Mouse (Mus musculus) NIH3T3 (cell line): ENCODE measurements around the gene Gpx1.

ENCODE experiments used
- DNase-seq: peaks from one replicate; pipeline ENCODE4 v3.0.0-alpha.2; 2012; ENCODE audit warnings: low read depth

The Gpx1 gene

DNA sequence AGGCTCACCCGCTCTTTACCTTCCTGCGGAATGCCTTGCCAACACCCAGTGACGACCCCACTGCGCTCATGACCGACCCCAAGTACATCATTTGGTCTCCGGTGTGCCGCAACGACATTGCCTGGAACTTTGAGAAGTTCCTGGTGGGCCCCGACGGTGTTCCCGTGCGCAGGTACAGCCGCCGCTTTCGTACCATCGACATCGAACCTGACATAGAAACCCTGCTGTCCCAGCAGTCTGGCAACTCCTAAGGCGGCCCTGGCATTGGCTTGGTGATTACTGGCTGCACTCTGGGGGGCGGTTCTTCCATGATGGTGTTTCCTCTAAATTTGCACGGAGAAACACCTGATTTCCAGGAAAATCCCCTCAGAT, 1.2 kb downstream of the Gpx1 start:
- peak; percentile 47 for DNase-seq

DNA sequence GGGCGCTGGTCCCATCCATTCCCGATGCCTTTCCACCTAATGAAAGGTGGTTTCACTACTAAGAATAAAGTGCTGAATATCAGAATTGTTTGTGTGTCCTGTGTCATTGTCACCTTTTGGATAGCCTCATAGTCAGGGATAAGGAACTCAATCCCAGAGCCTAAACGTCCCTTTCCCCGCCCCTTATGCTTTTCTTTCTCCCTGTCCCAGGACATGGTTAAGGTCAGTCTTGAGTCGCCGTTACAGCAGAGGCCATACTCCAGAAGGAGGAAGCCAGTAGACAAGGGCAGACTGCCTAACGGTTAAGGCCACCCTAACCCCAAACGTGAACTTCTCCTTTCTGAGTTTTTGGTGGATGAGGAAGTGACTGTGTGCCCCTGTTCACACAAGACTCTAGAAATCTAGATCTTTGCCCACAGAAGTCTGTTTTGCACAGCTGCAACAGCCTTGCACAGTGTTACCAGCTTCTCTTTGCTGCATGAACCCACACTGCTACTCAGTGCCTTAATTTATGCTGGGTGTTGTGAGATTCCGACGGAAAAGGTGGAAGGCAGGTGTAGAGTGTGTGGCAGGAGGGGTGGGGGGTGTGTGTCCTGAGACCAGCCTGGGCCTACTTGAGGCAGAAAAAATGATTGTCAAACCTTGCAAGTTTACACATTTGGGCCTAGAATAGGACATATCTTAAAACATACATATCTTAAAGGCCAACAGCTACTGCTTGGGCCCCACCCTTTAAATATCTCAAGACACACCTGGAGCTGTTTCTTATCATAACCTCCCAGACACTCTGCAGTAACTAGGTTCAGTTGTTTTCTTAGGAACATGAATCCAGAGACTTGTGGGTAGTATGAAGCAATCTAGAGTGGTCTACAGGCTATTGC, 1.8 kb downstream of the Gpx1 start:
- DNase-seq, result peak; percentile 10

DNA sequence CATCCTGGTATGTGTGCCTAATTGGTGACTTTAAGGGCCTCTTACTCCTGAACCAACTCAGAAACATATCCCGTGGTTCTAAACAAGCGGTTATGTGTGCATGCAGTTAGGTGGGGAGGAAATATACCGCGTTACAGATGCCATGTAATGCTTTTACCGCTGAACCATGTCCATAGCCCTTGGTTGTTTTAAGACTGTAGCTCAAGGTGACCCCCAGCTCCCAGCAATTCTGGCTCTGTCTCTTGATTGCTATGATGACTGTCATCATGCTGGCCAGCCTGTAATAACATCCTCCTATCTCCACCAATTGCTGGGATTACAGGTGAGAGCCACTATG, 2.4 kb downstream of the Gpx1 start:
- DNase-seq, result no peak

DNA sequence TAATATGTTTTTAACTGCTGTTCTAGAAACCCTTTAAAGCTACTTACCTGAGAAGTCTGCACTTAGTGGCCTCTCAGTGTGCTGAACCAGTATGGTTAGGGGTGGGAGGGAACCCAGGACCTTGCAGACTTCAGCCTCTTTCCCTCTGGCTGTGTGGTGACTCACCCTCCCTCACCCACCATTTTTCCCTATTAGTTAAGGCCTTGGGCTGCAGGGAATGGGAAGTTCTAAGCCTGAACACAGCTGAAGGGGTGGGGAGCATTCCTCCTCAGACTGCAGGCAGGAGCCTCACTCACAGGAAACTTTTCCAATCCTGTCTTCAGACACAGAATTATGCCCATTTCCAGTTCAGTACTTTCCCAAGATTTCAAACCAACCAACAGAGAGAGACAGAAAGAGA, 3.1 kb downstream of the Gpx1 start:
- DNase-seq, result peak; percentile 74

DNA sequence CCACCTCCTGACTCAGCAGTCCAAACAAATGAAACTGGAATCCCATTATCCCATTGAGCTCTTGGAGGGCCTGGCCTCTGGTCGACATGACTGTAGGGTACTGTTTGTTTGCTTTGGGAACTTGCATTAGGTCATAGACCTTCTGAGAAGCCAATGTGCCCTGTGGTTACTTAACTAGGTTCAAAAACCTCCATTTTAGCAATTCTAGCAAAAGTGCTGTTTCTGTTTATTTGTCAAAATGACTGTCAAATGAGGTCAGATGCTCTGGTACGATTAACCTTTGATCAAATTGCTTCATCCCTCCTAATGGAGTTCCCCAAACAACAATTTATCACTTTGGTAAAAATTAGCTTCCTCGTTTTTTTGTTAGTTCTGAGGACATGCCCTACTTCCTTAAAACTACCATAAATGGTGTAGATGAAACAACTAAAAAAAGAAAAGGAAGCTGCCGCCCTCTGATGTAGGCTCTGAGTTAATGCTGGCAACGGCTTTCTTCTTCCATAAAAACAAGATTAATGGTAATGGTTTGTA, 3.7 kb downstream of the Gpx1 start:
- DNase-seq, result peak; percentile 50

DNA sequence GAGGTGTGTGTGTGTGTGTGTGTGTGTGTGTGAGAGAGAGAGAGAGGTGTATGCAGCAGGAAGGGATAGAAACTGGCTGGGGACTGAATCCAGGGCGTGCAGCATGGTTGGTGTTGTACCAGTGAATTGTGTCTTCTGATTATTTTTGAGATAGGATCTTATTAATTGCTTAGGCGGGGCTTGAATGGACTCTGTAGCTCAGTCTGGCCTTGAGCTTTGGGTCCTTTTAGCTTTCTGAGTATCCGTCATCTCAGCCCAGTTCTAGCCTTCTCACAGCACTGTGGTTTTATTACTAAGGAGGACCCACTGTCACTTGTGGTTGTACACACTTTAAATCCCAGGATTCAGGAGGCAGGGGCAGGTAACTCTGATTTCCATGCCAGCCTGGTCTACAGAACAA, 4.6 kb downstream of the Gpx1 start:
- no peak for DNase-seq

DNA sequence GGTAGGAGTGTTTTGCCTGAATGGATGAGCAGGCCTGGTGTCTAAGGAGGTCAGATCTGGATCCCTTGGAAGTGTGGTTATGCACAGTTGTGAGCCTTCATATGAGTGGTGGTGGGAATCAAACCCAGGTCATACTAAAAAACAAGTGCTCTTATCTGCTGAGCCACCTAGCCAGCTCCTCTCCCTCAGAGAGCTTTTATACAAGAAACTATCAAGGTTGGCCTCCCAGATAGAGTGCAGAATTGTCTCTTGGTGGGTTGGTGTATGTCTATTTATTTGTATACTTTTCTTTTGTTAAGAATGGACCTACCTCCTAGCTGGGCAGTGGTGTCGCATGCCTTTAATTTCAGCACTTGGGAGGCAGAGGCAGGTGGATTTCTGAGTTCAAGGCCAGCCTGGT, 5.1 kb downstream of the Gpx1 start:
- DNase-seq, result no peak

DNA sequence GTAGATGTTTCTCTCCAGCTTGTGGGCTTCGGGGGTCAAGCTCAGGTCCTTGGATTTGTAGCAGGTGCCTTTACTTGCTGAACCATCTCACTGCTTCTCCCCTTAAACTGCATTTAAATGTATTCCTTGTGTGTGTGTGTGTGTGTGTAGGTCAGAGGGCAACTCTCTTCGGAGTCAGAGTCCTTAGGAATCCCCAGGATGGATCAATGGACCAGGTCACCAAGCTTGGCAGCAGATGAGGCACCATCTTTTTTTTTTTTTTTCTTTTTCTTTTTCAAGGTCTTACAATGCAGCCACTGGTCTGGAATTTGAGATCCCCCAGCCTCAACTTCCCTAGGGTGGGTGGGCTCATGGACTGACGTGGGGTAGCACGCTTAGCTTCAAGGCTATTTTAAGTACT, 5.8 kb downstream of the Gpx1 start:
- no peak for DNase-seq

DNA sequence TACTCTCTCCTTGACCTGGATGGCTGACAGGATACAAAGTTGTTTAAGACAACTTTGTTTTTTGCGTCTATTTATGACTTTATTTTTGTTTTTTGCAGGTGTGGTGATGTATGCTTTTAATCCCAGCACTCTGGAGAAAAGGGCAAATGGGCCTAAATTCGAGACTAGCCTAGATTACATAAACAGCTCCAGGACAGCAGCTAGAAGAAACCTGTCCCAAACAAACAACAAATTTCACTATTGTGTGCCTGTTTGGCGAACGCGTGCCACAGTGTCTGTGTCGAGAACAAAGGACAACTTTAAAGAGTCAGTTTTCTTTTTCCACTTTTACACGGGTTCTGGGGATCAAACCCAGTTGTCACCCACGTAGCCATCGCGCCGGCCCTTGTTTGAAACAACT, 8.3 kb downstream of the Gpx1 start:
- DNase-seq, result no peak

DNA sequence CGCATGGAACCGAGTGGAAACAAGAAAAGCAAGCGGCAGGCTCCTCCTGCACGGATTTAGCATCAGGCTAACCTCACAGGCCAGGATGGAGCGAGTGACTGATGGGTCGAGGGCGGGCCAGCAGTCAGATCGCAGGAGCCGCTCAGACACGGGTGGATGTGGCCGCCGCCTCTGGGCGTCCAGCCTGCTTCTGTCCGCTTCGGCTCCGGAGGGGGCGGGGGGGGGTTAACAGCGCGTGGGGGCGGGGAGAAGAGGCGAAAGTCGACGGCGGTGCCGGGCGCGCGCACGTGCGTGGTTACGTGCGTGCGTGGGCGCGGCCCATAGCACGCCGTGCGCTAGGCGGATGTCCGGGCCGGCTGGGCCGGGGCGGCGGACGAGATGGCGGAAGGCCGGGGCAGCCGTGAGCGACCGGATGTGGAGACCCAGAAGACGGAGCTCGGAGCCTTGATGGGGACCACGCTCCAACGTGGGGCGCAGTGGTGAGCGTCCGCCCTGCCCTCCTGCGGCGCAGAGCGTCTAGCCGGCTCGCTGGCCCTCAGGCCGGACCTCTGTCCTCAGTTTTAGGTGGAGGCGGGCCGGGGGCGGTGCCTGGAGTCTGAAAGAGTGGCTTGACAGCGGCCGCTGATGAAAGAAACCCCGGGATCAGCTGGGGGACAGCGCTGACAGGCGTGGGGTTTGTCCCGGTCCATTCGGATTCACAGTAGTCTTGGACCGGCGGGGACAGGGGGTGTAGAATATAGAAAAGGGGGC, 9.0 kb downstream of the Gpx1 start, which contains the start of gene Usp4:
Gene Usp4, plus strand, starts transcription at position 314 of the 750 bp plus-strand sequence.
- DNase-seq, result peak; percentile 95

DNA sequence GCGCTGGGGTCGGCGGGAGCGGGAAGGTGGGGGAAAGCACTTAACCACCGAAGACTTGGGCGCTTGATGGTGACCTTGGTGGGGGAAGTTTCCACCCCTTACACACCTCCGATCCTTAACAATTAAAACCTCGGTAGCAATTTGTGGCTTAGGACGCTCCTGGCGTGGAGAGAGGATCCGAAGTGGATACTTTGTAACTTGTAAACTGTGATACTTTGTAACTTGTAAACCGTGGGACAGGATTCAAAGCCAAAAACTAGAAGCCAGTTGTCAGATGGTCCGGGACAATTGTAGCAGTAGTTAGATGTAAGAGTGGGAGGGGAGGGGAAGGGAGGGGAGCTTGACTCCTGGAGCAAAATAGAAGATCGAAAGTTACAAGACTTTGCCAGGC, 9.6 kb downstream of the Gpx1 start:
- DNase-seq, result peak; percentile 8

DNA sequence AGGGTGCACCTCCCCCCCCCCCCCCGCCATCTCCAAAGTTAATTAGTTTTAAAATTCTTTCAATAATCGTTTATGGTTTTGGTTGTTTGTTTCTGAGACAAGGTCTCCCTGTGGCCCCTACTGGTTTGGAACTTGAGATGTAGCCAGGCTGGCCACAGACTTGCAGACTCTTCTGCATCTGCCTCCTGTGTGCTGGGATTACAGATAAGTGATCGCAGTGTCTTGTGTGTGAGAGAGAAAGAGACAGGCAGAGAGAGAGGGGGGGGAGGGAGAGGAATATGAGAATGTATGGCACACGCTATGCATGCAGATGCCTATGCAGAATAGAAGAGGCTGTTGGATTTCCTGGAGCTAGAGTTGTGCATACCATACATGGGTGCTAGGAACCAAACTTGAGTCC, 11.0 kb downstream of the Gpx1 start:
- DNase-seq, result no peak

DNA sequence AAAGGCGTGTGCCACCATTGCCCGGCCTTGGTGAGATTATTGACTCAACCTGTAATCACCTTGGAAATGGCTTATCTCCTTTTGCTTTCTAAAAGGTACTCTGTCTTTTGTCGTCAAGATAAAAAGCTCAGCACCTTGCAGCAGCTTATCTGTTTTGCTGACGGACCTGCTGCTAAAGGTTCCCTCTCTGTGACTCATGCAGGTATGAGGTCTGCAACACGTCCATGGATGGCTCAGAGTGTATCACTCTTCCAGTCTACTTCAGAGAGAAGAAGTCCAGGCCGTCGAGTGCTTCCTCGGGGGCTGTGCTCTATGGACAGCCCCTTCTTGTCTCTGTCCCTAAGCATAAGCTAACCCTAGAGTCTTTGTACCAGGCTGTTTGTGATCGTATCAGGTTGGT, 39.5 kb downstream of the Gpx1 start:
- DNase-seq, result no peak

DNA sequence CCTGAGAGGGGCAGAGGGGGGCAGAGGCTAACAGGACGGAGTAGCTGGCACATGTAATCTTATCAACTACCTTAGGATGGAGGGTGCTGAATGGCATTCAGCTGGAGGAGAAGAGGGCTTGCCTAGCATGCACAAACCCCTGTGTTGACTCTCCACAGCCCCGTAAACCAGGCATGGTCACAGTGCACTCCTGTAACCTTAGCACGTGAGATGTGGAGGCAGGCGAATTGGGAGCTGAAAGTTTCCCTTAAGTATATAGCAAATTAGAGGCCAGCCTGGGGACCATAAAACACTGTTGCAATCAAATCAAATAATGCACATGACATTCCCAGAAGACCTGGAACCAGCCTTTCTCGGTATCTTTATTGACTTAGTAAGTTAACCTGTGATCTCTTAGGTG, 40.0 kb downstream of the Gpx1 start:
- no peak for DNase-seq

DNA sequence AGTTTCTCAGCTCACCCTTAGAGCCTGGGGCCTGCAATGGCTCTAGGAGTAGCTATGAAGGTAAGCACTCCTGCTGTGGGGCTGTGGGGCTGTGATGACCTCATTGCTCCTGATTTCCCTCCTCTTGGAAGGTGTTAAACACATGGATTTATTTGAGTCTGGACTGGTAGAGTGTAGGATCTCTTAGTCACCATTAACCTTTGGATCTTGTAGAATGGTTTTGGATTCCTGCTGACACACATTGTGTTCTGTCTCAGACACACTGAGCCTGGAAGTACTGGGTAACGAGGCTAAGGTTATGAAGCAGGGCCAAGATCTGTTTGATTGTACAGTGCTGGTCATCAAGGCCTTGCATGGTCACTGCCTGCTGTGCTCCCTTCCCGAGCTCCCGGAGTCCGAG, 40.6 kb downstream of the Gpx1 start:
- DNase-seq, result no peak

DNA sequence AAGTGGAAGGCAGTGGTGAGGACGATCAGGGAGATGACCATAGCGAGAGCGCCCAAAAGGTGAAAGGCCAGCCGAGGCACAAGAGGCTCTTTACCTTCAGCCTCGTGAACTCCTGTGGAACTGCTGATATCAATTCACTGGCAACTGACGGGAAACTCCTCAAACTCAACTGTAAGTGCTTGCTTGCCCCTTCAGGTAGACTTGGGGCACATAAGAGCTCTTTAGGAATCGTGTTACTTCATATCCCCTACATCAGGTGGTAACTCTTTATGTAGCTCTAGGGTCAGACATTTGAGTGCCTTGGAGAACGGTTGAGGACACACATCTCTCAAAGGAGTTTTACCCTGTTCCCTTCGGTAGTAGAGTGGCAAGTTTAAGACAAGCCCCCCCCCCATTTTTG, 42.7 kb downstream of the Gpx1 start:
- DNase-seq, result no peak

DNA sequence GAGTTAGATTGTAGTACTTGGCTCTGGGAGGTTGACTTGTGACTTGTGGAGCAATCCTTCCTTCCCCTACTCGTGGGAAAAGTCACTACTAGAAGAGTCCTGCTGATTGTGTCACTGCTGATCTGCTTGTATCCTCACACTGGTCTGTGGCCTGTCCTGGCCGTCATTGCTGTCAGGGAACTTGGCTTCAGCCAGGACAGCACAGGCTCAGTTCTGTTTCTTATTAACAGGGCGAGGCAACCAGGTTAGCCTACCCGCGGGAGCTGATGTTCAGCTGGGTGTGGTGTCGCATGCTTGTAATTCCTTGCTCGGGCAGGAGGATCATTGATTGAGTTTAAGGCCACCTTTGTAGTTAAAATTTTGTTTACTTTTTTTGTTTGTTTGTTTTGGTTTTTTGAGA, 46.3 kb downstream of the Gpx1 start:
- DNase-seq, result no peak

DNA sequence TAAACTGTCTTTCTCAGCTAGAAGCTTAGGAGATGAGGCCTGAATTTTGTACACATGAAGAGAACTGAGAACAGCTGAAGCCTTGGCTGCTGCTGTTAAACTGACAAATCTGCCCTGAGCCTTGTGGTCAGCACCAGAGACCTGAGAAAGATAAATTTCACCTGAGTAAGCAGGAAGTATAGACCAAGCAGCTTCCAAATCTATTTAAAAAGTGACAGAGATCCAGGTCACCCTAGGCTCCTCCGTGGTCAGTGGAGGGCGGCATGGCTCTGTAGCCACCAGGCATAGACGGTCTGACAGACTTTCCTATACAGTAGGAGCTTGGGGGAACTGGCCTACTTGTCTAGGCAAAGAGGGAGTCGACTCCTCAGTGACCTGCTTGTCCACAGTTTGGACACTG, 48.1 kb downstream of the Gpx1 start:
- DNase-seq, result no peak

DNA sequence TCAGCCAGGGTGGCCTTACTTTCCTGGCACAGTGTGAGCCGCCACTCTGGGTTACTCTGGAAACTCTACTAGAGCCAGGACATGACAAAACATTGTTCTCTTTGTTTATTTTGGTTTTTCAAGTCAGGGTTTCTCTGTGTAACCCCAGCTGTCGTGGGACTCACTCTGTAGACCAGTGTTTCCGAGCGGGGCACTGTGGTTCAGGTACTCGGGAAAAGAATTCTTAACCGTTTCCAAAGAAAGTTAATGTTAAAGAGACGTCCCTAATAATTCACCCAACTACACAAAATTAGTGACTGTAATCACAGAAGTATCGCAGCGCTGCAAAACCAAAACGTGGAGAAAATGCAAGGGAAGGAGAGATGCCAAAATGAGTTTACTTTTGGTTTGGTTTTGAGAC, 49.9 kb downstream of the Gpx1 start:
- no peak for DNase-seq

DNA sequence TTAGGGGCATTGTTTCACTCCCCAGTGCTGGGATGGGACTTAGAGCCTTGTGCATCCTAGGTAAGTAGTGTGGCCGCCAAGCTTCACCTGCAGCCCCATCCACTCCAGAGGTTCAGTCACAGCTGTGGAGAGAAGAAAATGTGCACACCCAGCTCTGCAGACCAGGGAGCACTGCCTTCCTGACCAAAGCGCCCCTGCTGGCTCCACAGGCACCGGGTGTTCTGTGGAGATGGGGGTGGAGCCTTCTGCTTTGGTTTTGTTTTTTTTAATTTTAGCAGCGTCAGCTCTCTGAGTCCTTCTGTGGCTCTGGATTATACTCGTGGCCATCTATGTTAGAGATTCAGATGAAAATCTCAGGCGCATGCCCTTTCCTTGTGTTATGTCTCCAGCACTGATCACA, 50.5 kb downstream of the Gpx1 start:
- no peak for DNase-seq
